Comparison of ENCODE assay signal across 10 mouse cellular contexts in genomic region chr7:95473892-95474291, GRCm38 (mm10).
"Had no signal": no experiment of that assay in that cellular context is flagged by ENCODE, and none has a peak within 500 bp of the region (broad histone marks: within the 10 kb centered on the region; RNA-seq: fewer than 3 reads in every experiment).

No protein-coding gene starts in this region.

- H3K4me3 ChIP-seq: liver, embryonic 15.5 days; midbrain, embryonic 12.5 days; stomach, embryonic 15.5 days had no signal

- DNase-seq: kidney, adult 11 months; left cerebral cortex, postnatal 4 days; lung, adult 2 months; lung, postnatal 10 days; thymus, adult 2 months; thymus, postnatal 25 days had no signal

- H3K4me1 ChIP-seq: liver, embryonic 15.5 days; midbrain, embryonic 12.5 days; stomach, embryonic 15.5 days had no signal

- H3K27me3 ChIP-seq: liver, embryonic 15.5 days; midbrain, embryonic 12.5 days; stomach, embryonic 15.5 days had no signal

- H3K27ac ChIP-seq: liver, embryonic 15.5 days; macrophage; midbrain, embryonic 12.5 days; stomach, embryonic 15.5 days had no signal
